Mouse (Mus musculus) heart, adult 2 months (tissue): ENCODE results near the gene Glp1r.

Experiments
- CTCF ChIP-seq: fragments of 200-600 bp; IDR thresholded peaks from 2 replicates; pipeline ENCODE4 v1.8.1; 2022; ENCODE audit warnings: antibody characterized with exemption, mild to moderate bottlenecking, moderate library complexity
- POLR2A ChIP-seq: fragments of 200-500 bp; IDR thresholded peaks from 2 replicates; pipeline ENCODE4 v1.6.1; 2011; ENCODE audit warnings: mild to moderate bottlenecking, low read depth, low read length, control low read depth; ENCODE audit not compliant: insufficient read depth

DNA sequence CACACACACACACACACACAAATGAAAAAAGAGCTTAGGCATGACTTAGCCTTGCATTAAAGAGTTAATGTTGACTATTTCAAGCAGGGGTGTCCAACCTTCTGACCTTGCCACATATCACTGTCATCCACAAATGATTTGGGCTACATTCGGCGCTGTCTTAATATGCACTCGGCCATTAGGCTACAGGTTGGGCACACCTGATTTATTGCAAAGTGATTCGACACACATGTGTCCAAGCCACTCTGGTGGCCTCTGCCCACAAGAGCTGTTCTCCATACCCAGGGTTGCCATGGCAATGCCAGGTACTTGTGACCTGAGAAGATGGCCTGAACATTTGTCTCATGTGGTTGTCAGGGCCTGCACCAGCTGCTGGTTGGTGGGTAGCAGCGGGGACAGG is 31.2 kb downstream of the Glp1r start:
- no peak for TF ChIP-seq POLR2A
- no peak for TF ChIP-seq CTCF
